Mouse (Mus musculus) hindbrain, embryonic 14.5 days (tissue): Measurements from ENCODE around the gene Bsdc1. TPM values are rescaled to one million over a fixed set of nuclear protein-coding genes. Genes with fewer than 3 reads are reported as not detected.

ENCODE experiments used
- ATAC-seq: fragments of 200-750 bp; cut with Nextera tagmentation; 2 replicates; pipeline ENCODE4 v1.8.0; 2017; ENCODE audit warnings: moderate number of reproducible peaks, mild to moderate bottlenecking, moderate TSS enrichment, moderate library complexity; ENCODE audit not compliant: low FRiP score
- DNase-seq: peaks from one replicate; pipeline ENCODE4 v3.0.0-alpha.2; 2015; ENCODE audit warnings: low spot score
- H3K27ac ChIP-seq: fragments of 300-500 bp; sonication (generic); 2 replicates; pipeline ENCODE4 v1.5.1; 2014; ENCODE audit warnings: mild to moderate bottlenecking, moderate library complexity
- H3K27me3 ChIP-seq: fragments of 300-500 bp; sonication (generic); 2 replicates; pipeline ENCODE4 v1.6.1; 2014; ENCODE audit warnings: mild to moderate bottlenecking, low read length, mixed read lengths; ENCODE audit not compliant: control insufficient read depth, insufficient read depth
- H3K36me3 ChIP-seq: fragments of 300-500 bp; sonication (generic); replicated peaks from 2 replicates; pipeline ENCODE4 v1.6.1; 2014; ENCODE audit not compliant: control insufficient read depth, insufficient read depth
- H3K4me1 ChIP-seq: fragments of 300-500 bp; sonication (generic); replicated peaks from 2 replicates; pipeline ENCODE4 v1.6.1; 2014; ENCODE audit warnings: antibody characterized with exemption, low read length, mixed read lengths; ENCODE audit not compliant: control insufficient read depth, insufficient read depth
- H3K4me2 ChIP-seq: fragments of 300-500 bp; sonication (generic); replicated peaks from 2 replicates; pipeline ENCODE4 v1.6.1; 2014; ENCODE audit warnings: mild to moderate bottlenecking, moderate library complexity
- H3K4me3 ChIP-seq: fragments of 300-500 bp; sonication (generic); replicated peaks from 2 replicates; pipeline ENCODE4 v1.5.1; 2014; ENCODE audit warnings: mild to moderate bottlenecking, low read length
- H3K9ac ChIP-seq: fragments of 300-500 bp; sonication (generic); 2 replicates; pipeline ENCODE4 v1.6.1; 2014
- H3K9me3 ChIP-seq: fragments of 300-500 bp; sonication (generic); 2 replicates; pipeline ENCODE4 v1.6.1; 2016; ENCODE audit warnings: low read length; ENCODE audit not compliant: control insufficient read depth
- WGBS: fragments of 180-500 bp; shearing (Covaris S2); extraction: QIAGEN DNeasy Blood & Tissue Kit; methylation state at CpG from one replicate; pipeline ENCODE4 v1.1.7; 2014; 5-methylcytosine and 5-hydroxymethylcytosine counted together
- polyA plus RNA-seq: library from polyadenylated mRNA; unstranded; fragments of >200 nt; fragmentation: Nextera tagmentation; extraction: Ambion mirVana; gene quantifications from 2 replicates; pipeline ENCODE4 v1.2.1, GENCODE M21; 2014

Gene Bsdc1
- polyA plus RNA-seq, 1 experiment from 2014 or later: 29.5 TPM

DNA sequence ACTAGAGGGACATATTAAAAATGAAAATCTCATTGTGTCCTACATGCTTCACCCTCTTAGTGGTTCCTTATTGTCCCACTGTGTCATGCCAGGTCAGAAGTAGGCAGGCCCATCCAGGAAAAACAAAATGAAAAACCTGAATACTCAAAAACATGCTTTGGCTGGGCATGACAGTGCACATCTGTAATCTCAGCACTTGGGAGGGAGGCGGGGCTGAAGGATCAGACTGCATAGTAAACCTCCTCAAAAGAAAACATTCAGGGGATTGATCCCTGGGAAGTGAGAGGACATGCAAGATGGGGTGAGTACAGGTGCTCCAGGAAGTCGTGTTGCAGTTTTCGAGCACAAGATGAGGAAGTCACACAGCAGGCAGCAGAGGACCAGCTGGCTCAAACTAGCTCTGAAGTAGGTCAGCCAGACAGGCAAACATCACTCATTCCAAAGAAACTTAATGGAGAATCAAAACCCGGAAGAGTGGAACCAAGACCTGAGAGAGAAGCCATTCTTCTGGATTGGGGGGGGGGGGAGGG, 3.0 kb downstream of the Bsdc1 start:
- Histone ChIP-seq H3K4me3 (no peak overlapping the region), H3K36me3 (peaks cover 63% of the 10 kb centered on the region), H3K4me2 (no peak overlapping the region), H3K9me3 (no peaks in the 10 kb centered on the region), H3K9ac (no peak overlapping the region), H3K27ac (no peak overlapping the region), H3K4me1 (peaks cover 8% of the 10 kb centered on the region), H3K27me3 (no peaks in the 10 kb centered on the region)
- 84% methylated on average over 4 of the region's 4 CpGs for WGBS
- DNase-seq (no peak), ATAC-seq (no peak)

DNA sequence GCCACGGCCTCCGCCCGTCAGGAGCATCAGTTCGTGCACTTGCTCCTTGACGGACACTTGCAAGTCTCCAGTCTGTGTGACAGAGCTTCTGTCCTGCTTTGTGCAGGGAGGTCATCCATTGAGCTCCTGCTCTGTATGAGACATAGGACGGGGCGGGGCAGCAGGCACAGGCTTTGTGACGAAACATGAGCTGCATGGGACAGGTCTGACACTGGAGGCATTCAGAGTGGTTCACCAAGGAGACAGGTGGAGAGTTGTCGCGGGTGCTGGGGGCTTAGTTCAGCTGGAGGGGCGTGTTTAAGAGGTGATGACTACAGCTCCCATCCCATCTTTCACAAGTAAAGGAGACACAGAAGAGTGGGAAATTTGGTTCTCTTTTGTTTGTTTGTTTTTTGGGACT, 14.7 kb downstream of the Bsdc1 start:
- WGBS: 88% methylated on average over 11 of the region's 11 CpGs
- Histone ChIP-seq H3K4me3 (no peak overlapping the region), H3K4me2 (no peak overlapping the region), H3K9ac (no peak overlapping the region), H3K36me3 (peaks cover 97% of the 10 kb centered on the region), H3K9me3 (no peaks in the 10 kb centered on the region), H3K27ac (no peak overlapping the region), H3K4me1 (no peaks in the 10 kb centered on the region), H3K27me3 (no peaks in the 10 kb centered on the region)
- no peak for ATAC-seq
- DNase-seq: no peak

- no peaks in the 10 kb centered on the region for H3K4me1 ChIP-seq
- DNase-seq (no peak), ATAC-seq (no peak)
- H3K9ac ChIP-seq: no peak overlapping the region
- H3K4me3 ChIP-seq: no peak overlapping the region
- WGBS: 93% methylated on average over 3 of the region's 3 CpGs
- H3K27me3 ChIP-seq: no peaks in the 10 kb centered on the region
- no peak overlapping the region for H3K4me2 ChIP-seq
- H3K36me3 ChIP-seq: peaks cover 97% of the 10 kb centered on the region
- H3K27ac ChIP-seq: no peak overlapping the region
- H3K9me3 ChIP-seq: no peaks in the 10 kb centered on the region
Measured at GRCm38 (mm10) chr4:129479863-129480262, 18.5 kb downstream of the Bsdc1 start.

DNA sequence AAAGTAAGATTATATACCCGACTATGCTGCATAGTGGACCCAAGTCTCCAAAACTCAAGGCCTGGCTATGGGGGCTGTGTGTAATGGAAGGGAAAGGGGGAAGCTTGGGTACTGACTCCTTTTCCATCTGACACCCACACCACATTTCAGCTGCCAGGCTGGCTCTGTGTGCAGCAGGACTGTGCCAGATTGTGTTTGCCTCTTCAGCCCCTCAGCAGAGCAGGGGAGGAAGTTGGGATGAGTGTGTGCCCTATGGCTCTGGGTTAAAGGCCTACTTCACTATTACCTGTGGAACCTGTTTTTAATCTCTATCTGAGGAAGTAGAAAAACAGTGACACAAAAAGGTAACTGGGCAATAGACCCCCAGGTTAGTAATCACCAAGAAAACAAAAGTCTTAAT, 19.7 kb downstream of the Bsdc1 start:
- DNase-seq: no peak
- Histone ChIP-seq H3K4me2 (no peak overlapping the region), H3K4me1 (no peaks in the 10 kb centered on the region), H3K27ac (no peak overlapping the region), H3K9ac (no peak overlapping the region), H3K4me3 (no peak overlapping the region), H3K36me3 (peaks cover 97% of the 10 kb centered on the region), H3K9me3 (no peaks in the 10 kb centered on the region), H3K27me3 (no peaks in the 10 kb centered on the region)
- ATAC-seq: no peak
- 84% methylated on average over 1 of the region's 1 CpGs for whole genome bisulfite sequencing

DNA sequence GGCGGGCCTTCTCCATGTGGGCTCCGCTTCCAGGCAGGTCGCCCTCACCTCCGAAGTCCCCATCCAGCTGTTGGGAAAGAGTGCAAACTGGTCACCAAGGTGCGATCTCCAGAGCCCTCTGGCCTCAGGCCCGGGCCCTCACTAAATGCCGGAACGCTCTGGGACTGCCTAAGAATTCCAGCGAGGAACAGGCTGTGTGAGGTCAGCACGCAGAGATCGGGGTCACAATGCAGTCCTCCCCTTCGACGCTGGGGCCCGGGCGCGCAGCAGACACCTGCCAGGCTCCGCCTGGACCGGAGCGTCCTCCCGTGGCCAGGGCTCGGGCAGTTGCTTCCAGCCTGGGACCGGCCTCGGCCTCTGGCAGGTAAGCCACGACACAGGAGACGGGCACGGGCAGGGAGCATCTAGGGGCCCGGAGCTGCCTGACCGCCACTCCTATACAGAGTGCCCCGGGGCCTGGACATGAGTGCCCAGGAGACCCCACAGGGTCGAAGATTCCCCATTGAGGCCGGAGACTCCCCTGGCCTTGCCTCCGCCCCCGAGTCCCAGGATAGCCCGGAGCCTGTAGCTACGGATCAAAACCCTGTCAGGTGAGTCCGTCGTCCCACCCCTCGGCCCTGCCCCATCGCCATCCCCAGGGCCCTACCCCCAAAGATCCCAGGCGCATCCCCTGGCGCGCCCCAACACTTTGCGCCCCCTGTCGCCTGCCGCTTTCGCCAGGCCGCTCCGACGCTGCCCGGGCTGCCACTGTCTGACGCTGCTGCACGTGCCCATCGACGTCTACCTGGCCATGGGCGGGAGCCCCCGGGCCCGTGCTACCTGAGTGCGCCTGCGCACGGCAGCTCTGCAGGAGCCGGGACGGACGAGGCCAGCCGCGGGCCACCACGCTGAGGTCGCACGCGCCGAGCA, 29.8 kb downstream of the Bsdc1 start, which contains the start of the genes Tssk3 and Fam229a:
TSS of gene Tssk3 (minus strand) at position 51 of the 909 bp plus-strand sequence.
TSS of gene Fam229a (plus strand) at position 219 of the 909 bp plus-strand sequence.
- Histone ChIP-seq H3K4me3 (peak within 1 kb of the TSS; percentile 29), H3K9ac (peak within 1 kb of the TSS; percentile 28; the same call in 1 of the 2 replicates), H3K36me3 (peaks cover 32% of the 10 kb centered on the region), H3K27me3 (peaks cover 16% of the 10 kb centered on the region), H3K4me2 (peak within 1 kb of the TSS; percentile 57), H3K9me3 (no peaks in the 10 kb centered on the region), H3K4me1 (peaks cover 17% of the 10 kb centered on the region), H3K27ac (no peak within 1 kb of the TSS)
- ATAC-seq (peak; percentile 41; the same call in 1 of the 2 replicates), DNase-seq (peak; percentile 46)
- WGBS: 3% methylated on average over 67 of the region's 70 CpGs

- Histone ChIP-seq H3K4me1 (peaks cover 25% of the 10 kb centered on the region), H3K36me3 (no peaks in the 10 kb centered on the region), H3K9ac (no peak overlapping the region), H3K9me3 (no peaks in the 10 kb centered on the region), H3K4me3 (no peak overlapping the region), H3K27me3 (peaks cover 16% of the 10 kb centered on the region), H3K27ac (no peak overlapping the region), H3K4me2 (no peak overlapping the region)
- 69% methylated on average over 6 of the region's 7 CpGs for WGBS
- no peak for ATAC-seq
- no peak for DNase-seq
Measured at GRCm38 (mm10) chr4:129494681-129495080, 33.3 kb downstream of the Bsdc1 start.

- Histone ChIP-seq H3K4me3 (peak overlapping the region; percentile 13), H3K9ac (peak overlapping the region; percentile 54), H3K36me3 (no peaks in the 10 kb centered on the region), H3K27me3 (peaks cover 15% of the 10 kb centered on the region), H3K9me3 (no peaks in the 10 kb centered on the region), H3K4me1 (peaks cover 25% of the 10 kb centered on the region), H3K27ac (peak overlapping the region; percentile 86), H3K4me2 (peak overlapping the region; percentile 45)
- peak; percentile 77 for DNase-seq
- ATAC-seq: peak; percentile 58
- WGBS: 17% methylated on average over 16 of the region's 16 CpGs
Measured at GRCm38 (mm10) chr4:129495672-129496562, 34.5 kb downstream of the Bsdc1 start.

DNA sequence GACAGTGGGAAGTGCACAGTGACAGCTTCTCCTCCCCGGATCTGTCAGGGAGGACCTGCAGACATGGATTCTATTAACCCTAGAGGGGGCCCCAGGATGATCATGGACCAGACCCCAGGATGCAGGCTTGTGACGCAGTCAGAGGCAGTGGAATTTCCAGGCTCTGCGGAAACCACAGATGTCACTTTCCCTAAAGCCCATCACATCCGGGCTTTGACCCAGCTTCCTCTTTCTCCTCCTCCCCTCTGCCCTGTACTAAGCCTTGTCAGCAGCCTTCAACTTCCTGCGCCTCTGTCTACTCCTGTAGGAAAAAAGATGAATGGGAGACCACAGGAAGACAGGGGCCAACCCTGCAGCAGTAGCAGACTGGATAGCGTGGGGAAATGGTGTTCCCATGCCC, 35.2 kb downstream of the Bsdc1 start:
- WGBS: 29% methylated on average over 6 of the region's 6 CpGs
- H3K9ac ChIP-seq: peak overlapping the region; percentile 54

GRCm38 (mm10) chr4:129498941-129499340, 37.6 kb downstream of the Bsdc1 start:
- no peak overlapping the region for H3K4me2 ChIP-seq
- no peaks in the 10 kb centered on the region for H3K36me3 ChIP-seq
- 74% methylated on average over 3 of the region's 3 CpGs for WGBS
- H3K4me3 ChIP-seq: no peak overlapping the region
- H3K9me3 ChIP-seq: no peaks in the 10 kb centered on the region
- H3K9ac ChIP-seq: no peak overlapping the region
- DNase-seq (no peak), ATAC-seq (no peak)
- no peaks in the 10 kb centered on the region for H3K27me3 ChIP-seq
- no peak overlapping the region for H3K27ac ChIP-seq
- H3K4me1 ChIP-seq: peaks cover 19% of the 10 kb centered on the region

More for the DNA sequence above, 35.2 kb downstream of the Bsdc1 start:
- DNase-seq: no peak
- Histone ChIP-seq H3K27ac (peak overlapping the region; percentile 86), H3K36me3 (no peaks in the 10 kb centered on the region), H3K27me3 (peaks cover 8% of the 10 kb centered on the region; the same call in 1 of the 2 replicates), H3K4me3 (peak overlapping the region; percentile 13), H3K4me1 (peaks cover 21% of the 10 kb centered on the region), H3K4me2 (peak overlapping the region; percentile 45), H3K9me3 (no peaks in the 10 kb centered on the region)
- ATAC-seq: no peak; the same call in 1 of the 2 replicates
